Comparison of ENCODE assay signal across 19 mouse cellular contexts in genomic region chr1:88086125-88086524, GRCm38 (mm10). TPM values are rescaled to one million over a fixed set of nuclear protein-coding genes. Genes with fewer than 3 reads are reported as not detected.
"Had no signal": no experiment of that assay in that cellular context is flagged by ENCODE, and none has a peak within 500 bp of the region (broad histone marks: within the 10 kb centered on the region; RNA-seq: fewer than 3 reads in every experiment).

No protein-coding gene starts in this region.

- H3K9me3 ChIP-seq: heart, embryonic 10.5 days; heart, embryonic 12.5 days; hindbrain, embryonic 10.5 days; hindbrain, embryonic 12.5 days; kidney, embryonic 15.5 days; limb, embryonic 13.5 days; limb, embryonic 15.5 days had no signal

- H3K27me3 ChIP-seq: heart, embryonic 12.5 days; hindbrain, embryonic 12.5 days; kidney, embryonic 15.5 days; limb, embryonic 13.5 days; limb, embryonic 15.5 days had no signal

- H3K36me3 ChIP-seq: heart, embryonic 10.5 days; heart, embryonic 12.5 days; hindbrain, embryonic 10.5 days; hindbrain, embryonic 12.5 days; kidney, embryonic 15.5 days; limb, embryonic 13.5 days; limb, embryonic 15.5 days had no signal

- H3K9ac ChIP-seq: heart, embryonic 12.5 days; hindbrain, embryonic 12.5 days; hindbrain, embryonic 14.5 days; kidney, embryonic 15.5 days; limb, embryonic 13.5 days; limb, embryonic 15.5 days; liver, embryonic 14.5 days had no signal

- ATAC-seq: hindbrain, embryonic 16.5 days had no signal

- H3K4me3 ChIP-seq: gastrocnemius, adult 2 months; heart, embryonic 10.5 days; heart, embryonic 12.5 days; hindbrain, embryonic 10.5 days; hindbrain, embryonic 12.5 days; kidney, embryonic 15.5 days; limb, embryonic 13.5 days; limb, embryonic 15.5 days had no signal

- H3K4me2 ChIP-seq: heart, embryonic 12.5 days; hindbrain, embryonic 12.5 days; hindbrain, embryonic 14.5 days; kidney, embryonic 15.5 days; limb, embryonic 13.5 days; limb, embryonic 15.5 days; liver, embryonic 11.5 days had no signal

- H3K4me1 ChIP-seq: heart, embryonic 10.5 days; heart, embryonic 12.5 days; hindbrain, embryonic 10.5 days; hindbrain, embryonic 12.5 days; kidney, embryonic 15.5 days; limb, embryonic 13.5 days; limb, embryonic 15.5 days had no signal

- H3K27ac ChIP-seq: gastrocnemius, adult 2 months; heart, embryonic 10.5 days; hindbrain, embryonic 10.5 days; hindbrain, embryonic 12.5 days; hindbrain, embryonic 14.5 days; kidney, embryonic 15.5 days; kidney, postnatal 0 days; limb, embryonic 13.5 days; limb, embryonic 15.5 days; liver, embryonic 14.5 days had no signal

RNA-seq across cellular contexts. Expression of gene Ugt1a8, which starts 1.5 kb away (rescaled TPM):
- polyA plus RNA-seq: heart, embryonic 10.5 days; heart, embryonic 12.5 days; heart, embryonic 14.5 days; heart, embryonic 16.5 days; hindbrain, embryonic 10.5 days; hindbrain, embryonic 12.5 days; hindbrain, embryonic 14.5 days; hindbrain, embryonic 16.5 days; intestine, embryonic 14.5 days; kidney, embryonic 15.5 days; large intestine, adult 2 months; limb, embryonic 11.5 days; limb, embryonic 13.5 days; limb, embryonic 15.5 days; liver, embryonic 11.5 days; liver, embryonic 14.5 days; liver, embryonic 16.5 days had no signal

RNA-seq across cellular contexts. Expression of gene Ugt1a9, which starts 15.5 kb away (rescaled TPM):
- polyA plus RNA-seq: heart, embryonic 10.5 days; heart, embryonic 12.5 days; heart, embryonic 14.5 days; heart, embryonic 16.5 days; hindbrain, embryonic 10.5 days; hindbrain, embryonic 12.5 days; hindbrain, embryonic 14.5 days; hindbrain, embryonic 16.5 days; limb, embryonic 11.5 days; limb, embryonic 13.5 days; limb, embryonic 15.5 days; liver, embryonic 11.5 days had no signal

RNA-seq across cellular contexts. Expression of gene Ugt1a6b, which starts 16.9 kb away (rescaled TPM):
- polyA plus RNA-seq: heart, embryonic 10.5 days; heart, embryonic 12.5 days; heart, embryonic 14.5 days; hindbrain, embryonic 10.5 days; intestine, embryonic 14.5 days; limb, embryonic 11.5 days; limb, embryonic 13.5 days had no signal

RNA-seq across cellular contexts. Expression of gene Ugt1a10, which starts 30.9 kb away (rescaled TPM):
- polyA plus RNA-seq: heart, embryonic 10.5 days; heart, embryonic 12.5 days; heart, embryonic 14.5 days; heart, embryonic 16.5 days; hindbrain, embryonic 10.5 days; hindbrain, embryonic 12.5 days; hindbrain, embryonic 14.5 days; hindbrain, embryonic 16.5 days; intestine, embryonic 14.5 days; limb, embryonic 11.5 days; limb, embryonic 13.5 days; limb, embryonic 15.5 days; liver, embryonic 11.5 days; liver, embryonic 14.5 days had no signal
